Mouse (Mus musculus) ES-Bruce4 (cell line): ENCODE measurements around the gene Col6a6.

Source experiments
- CTCF ChIP-seq: IDR thresholded peaks from one replicate; pipeline ENCODE4 v1.8.1; 2011; ENCODE audit warnings: low read depth, low read length
- POLR2A ChIP-seq: IDR thresholded peaks from one replicate; pipeline ENCODE4 v1.8.1; 2011; ENCODE audit warnings: low read length; ENCODE audit not compliant: insufficient read depth

DNA sequence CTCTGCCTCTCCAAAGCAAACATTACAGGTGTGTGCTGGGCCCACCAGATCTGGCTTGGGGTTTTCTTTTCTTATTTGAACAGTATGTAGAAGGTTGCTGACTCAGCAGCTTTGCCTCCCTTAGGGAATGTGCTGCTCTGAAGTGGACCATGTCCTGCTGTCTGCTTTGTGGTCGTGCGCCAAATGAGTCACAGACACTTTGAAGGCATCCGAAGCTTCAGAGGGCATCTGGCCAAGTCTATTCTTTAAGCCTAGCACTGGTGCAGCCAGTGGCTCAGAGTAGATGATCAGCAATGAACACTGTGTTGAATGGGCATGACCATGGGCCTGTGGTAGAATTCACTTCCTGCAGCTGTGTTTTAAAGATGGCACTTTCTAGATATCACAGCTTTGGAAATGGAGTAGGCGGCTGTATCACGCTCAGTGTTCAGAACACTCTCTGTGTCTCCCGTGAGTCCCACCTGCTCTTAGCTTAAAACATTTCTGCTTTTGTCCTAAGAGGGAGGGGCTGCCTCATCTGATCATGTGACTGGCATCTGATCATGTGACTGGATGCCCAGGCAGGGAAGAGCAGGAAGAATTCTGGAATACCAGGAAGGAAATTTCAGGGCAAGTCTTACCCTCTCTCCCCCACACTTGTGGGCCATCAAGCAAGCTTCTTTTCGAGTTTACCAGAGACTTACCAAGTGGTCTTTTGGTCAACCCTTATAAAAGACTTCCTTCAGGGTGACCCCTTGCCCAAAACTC lies 131.0 kb downstream of the Col6a6 start:
- TF ChIP-seq CTCF = no peak
- no peak for TF ChIP-seq POLR2A
